Mouse (Mus musculus): ENCODE results near the gene Myo3b. TPM values are rescaled to one million over a fixed set of nuclear protein-coding genes. Genes with fewer than 3 reads are reported as not detected.
"Not testable (repeated sequence)": the region's sequence is repeated elsewhere in the genome, so short reads cannot be mapped to it uniquely, and the experiment has no call there.

Myo3b gene
- total RNA-seq, 2 experiments from 2014 or later: 1.2 to 1.3 TPM

DNA sequence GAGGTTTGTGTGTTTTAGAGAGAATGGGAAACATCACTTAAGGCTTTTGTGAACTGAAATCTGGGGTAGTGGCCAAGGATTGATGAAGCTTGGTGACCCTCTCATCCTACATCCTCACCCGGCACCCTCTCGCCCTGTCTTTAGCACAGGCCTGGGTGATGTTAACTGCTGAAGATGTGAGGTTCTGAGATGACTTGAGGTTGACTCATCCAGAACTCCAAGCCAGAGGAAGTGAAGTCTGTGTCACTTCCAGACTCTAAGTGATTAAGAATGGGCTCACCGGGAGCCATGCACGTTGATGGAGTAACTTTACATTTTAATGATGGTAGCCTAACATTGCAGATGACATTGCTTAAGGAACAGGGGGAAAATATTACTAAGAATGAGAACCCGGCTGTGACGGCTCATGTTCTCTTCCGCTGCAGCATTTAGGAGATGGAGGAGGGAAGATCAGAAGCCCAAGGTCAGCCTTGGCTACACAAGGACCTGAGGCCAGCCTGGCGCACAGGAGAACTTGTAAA is 143.3 kb downstream of the Myo3b start:
- no peak for DNase-seq (ENCODE audit: low spot score in 2 of 2)

DNA sequence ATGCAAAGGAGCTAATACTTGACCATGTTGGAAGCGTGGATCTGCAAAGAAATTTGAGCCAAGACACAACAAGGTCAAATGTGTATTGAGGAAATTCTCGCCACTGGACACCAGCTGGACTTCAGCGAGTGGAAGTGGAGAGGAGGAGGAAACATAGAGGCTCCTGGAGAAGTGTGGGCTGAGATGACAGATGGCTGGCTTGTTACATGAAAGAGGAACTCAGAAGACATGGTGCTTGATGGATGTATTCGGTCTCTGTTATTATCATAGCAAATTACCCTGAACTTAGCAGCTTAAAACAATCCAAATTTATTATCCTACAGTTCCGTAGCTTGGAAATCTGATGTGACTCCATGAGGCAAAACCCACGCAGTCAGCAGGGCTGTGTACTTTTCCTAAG is 148.1 kb downstream of the Myo3b start:
- no peak for DNase-seq (ENCODE audit: low spot score in 2 of 2)

- no peak for DNase-seq (ENCODE audit: low spot score in 2 of 2)
Measured at GRCm38 (mm10) chr2:70195418-70196248, 156.7 kb downstream of the Myo3b start.

GRCm38 (mm10) chr2:70201796-70202555 is 163.1 kb downstream of the Myo3b start:
- DNase-seq (ENCODE audit: low spot score in 2 of 2): no peak

DNA sequence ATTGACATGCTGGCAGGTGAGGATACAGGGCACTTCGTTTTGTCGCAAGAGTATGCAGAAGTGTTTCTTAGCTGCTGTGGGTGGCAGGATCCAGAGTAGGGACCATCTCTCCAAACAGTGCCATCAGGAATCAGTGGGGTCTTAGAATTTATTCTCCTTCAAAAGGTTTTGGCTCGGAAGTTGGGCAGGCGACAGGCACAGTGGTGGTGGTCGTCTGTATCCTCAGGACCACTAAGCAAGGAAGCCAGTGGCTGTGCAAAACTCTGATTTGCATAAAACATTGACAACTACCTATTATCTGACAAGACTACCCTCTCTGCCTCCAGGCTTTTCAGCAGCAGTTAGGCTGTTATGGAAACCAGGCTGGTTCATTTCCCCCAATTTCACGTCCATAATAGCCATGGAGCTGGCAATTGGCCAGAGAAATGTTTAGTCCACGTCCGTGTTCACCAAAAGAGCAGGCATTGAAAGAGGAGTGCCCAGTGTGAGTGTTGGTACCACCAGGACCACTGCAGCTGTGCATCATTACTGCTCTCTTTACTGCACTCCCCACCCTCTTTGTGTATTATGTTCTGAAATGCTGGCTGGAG is 163.7 kb downstream of the Myo3b start:
- DNase-seq (ENCODE audit: low spot score in 2 of 2): no peak

- DNase-seq (ENCODE audit: low spot score in 2 of 2): no peak
Measured at GRCm38 (mm10) chr2:70208411-70208810, 169.5 kb downstream of the Myo3b start.

GRCm38 (mm10) chr2:70209790-70210189 is 170.9 kb downstream of the Myo3b start:
- DNase-seq (ENCODE audit: low spot score in 2 of 2): no peak

GRCm38 (mm10) chr2:70210427-70211332 is 171.8 kb downstream of the Myo3b start:
- DNase-seq (ENCODE audit: low spot score in 2 of 2): peak in 1 of 2 experiments; percentile 51

DNA sequence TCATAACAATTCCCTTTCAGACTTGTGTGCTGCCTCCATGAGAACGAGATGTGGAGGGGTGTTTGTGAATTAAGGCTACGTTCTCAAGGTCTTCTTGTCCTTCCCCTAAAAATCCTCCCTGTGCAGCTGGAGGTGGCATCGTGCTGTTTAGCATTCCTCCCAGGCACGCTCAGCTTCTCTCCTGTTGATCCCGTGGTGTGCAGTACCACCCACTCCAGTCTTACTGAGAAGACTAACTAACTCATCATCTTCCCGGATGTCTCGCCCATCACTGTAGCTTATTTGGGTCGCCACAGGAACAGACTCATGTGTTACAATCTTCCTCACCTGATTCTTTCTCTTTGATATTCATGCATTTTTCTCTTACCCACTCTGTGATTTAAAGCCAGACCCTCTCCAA is 175.5 kb downstream of the Myo3b start:
- DNase-seq (ENCODE audit: low spot score in 2 of 2): no peak

- no peak for DNase-seq (ENCODE audit: low spot score in 2 of 2)
Measured at GRCm38 (mm10) chr2:70217800-70218199, 178.9 kb downstream of the Myo3b start.

DNA sequence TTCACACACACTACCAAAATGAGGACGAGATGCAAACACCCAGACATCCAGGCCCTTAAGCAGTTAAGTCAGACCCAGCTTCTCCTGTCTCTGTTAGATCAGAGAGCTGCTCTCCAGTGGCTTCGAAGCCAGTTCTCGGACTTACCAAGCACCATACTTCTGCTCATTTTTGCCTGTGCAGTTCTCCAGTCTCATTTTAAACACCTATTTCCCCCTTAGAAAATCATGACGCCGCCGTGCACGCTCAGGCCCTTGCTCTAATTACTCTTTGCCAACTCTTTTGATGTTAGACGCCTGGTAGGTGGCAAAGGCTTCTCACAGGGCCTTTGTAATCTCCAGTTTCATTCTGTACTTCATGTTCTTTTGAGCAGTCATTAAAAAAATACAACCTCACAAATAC is 179.5 kb downstream of the Myo3b start:
- DNase-seq (ENCODE audit: low spot score in 2 of 2): no peak

- peak in 1 of 2 experiments; percentile 50 for DNase-seq (ENCODE audit: low spot score in 2 of 2)
Measured at GRCm38 (mm10) chr2:70226679-70227078, 187.8 kb downstream of the Myo3b start.

DNA sequence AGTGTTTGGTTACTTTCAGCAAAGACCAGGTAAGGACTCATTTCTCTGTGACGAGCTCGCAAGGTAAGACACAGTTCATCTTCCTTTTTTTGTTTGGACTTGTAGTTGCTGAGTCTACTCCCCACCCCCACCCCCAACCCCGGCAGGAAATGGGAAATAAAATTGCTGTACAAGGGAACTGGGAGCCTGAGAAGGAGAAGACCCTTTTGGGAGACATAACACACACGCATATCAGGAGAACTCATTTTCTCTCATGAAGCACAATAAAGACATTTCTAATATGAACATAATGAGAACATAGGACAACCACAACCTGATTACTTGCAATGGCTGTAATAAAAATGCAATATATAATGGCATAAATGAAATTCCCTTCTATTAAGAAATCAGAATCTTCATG is 195.5 kb downstream of the Myo3b start:
- not testable (repeated sequence) for DNase-seq (ENCODE audit: low spot score in 2 of 2)

- DNase-seq (ENCODE audit: low spot score in 2 of 2): no peak
Measured at GRCm38 (mm10) chr2:70245981-70246380, 207.1 kb downstream of the Myo3b start.

GRCm38 (mm10) chr2:70248616-70249015 is 209.7 kb downstream of the Myo3b start:
- no peak for DNase-seq (ENCODE audit: low spot score in 2 of 2)

DNA sequence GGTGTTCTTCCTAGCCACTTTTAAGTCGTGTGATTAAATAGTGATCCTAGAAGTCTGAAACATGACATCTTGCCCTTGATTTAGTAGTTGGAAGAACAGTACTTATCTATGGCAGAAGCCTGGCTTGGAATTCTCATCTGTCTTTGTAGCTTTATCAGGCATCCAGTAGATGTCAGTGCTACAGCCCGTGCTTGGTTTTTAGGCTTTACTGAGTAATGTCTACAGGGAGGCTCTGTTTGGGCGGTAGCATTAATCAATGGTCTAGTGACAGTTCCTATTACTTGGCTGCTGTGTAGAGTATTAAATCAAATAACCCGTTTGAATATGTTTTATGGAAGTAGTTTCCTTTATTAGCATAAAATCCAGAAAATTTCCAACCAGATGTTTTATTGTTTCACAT is 210.9 kb downstream of the Myo3b start:
- DNase-seq (ENCODE audit: low spot score in 2 of 2): peak in 1 of 2 experiments; percentile 34

GRCm38 (mm10) chr2:70251256-70251655 is 212.3 kb downstream of the Myo3b start:
- no peak for DNase-seq (ENCODE audit: low spot score in 2 of 2)

DNA sequence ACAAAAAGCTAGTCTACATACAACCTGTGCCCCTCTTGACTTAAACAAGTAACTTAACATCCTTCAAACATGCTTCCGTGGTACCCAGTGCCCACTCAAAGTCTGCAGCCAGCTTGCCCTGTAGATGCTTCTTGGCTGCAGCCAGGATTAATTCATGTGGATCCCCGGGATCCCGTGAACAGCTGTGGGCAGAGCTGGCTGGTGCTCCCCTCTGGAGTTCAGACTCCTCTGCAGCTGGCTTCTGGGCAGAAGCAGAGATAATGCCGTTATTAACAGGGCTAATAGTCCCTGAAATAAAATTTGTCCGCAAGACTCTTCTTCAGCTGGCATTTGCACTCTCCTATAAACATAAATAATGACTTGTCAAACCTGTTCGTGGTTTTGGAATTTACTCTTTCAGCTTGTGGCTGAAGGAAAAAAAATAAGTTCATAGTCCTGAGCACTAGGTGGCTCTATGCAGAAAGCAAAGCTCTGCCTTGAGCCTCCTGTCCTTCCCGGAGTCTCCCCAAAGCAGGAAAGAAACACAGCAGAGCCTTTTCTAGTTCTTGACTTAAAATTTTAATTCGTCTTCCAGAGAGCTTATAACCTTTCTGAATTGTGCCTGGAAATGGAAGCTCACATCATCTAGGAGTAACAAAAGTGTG is 220.6 kb downstream of the Myo3b start:
- DNase-seq (ENCODE audit: low spot score in 2 of 2): peak; percentile 16 to 49

GRCm38 (mm10) chr2:70260646-70261195 is 221.8 kb downstream of the Myo3b start:
- no peak for DNase-seq (ENCODE audit: low spot score in 2 of 2)
